Mouse (Mus musculus): Measurements from ENCODE around the gene Htr1a.

GRCm38 (mm10) chr13:105412327-105412722 lies 31.1 kb upstream of the Htr1a start:
- TF ChIP-seq CTCF (IDR thresholded peaks at IDR 0.05; ENCODE audit: low read depth) (no peak), EP300 (optimal IDR thresholded peaks at IDR 0.05) (no peak)

Measured in stomach, postnatal 0 days (tissue).